Mouse (Mus musculus) small intestine, adult 2 months (tissue): ENCODE results near the gene Cpeb2. TPM values are rescaled to one million over a fixed set of nuclear protein-coding genes. Genes with fewer than 3 reads are reported as not detected.

Experiments
- H3K27ac ChIP-seq: fragments of 200-500 bp; 2 replicates; pipeline ENCODE4 v1.5.1; 2012; ENCODE audit warnings: low read depth, low read length, control low read depth, inconsistent platforms; ENCODE audit not compliant: insufficient read depth
- H3K27me3 ChIP-seq: fragments of 200-500 bp; 2 replicates; pipeline ENCODE4 v1.6.1; 2012; ENCODE audit warnings: mild to moderate bottlenecking, moderate library complexity, low read length, inconsistent platforms; ENCODE audit not compliant: control insufficient read depth, insufficient read depth
- H3K36me3 ChIP-seq: fragments of 200-500 bp; 2 replicates; pipeline ENCODE4 v1.6.1; 2012; ENCODE audit warnings: mild to moderate bottlenecking, low read length, control low read depth, inconsistent platforms; ENCODE audit not compliant: control insufficient read depth, insufficient read depth
- H3K4me1 ChIP-seq: fragments of 200-500 bp; 2 replicates; pipeline ENCODE4 v1.6.1; 2012; ENCODE audit warnings: low read length, inconsistent platforms, mixed read lengths; ENCODE audit not compliant: control insufficient read depth, insufficient read depth, insufficient read length
- H3K4me3 ChIP-seq: fragments of 200-500 bp; 2 replicates; pipeline ENCODE4 v1.5.1; 2012; ENCODE audit warnings: low read depth, mild to moderate bottlenecking, control low read depth, inconsistent platforms, low read length, moderate library complexity
- CTCF ChIP-seq: fragments of 200-500 bp; IDR thresholded peaks from 2 replicates; pipeline ENCODE4 v1.5.1; 2012; ENCODE audit warnings: low read depth, mild to moderate bottlenecking, control low read depth, inconsistent platforms, low read length, moderate library complexity, mixed read lengths; ENCODE audit not compliant: insufficient replicate concordance, insufficient read length; ENCODE audit errors: extremely low read depth
- POLR2A ChIP-seq: fragments of 200-500 bp; IDR thresholded peaks from 2 replicates; pipeline ENCODE4 v1.6.1; 2012; ENCODE audit warnings: low read depth, mild to moderate bottlenecking, control low read depth, inconsistent platforms, low read length, moderate library complexity
- WGBS: fragments of 180-500 bp; shearing (Covaris S2); methylation state at CpG from one replicate; pipeline ENCODE4 v1.1.7; 2018; 5-methylcytosine and 5-hydroxymethylcytosine counted together
- polyA plus RNA-seq: library from polyadenylated mRNA; depleted of rRNA; stranded (reverse); fragments of >200 nt; gene quantifications from 2 replicates; pipeline ENCODE4 v1.2.3, GENCODE M21; 2012

The Cpeb2 gene
- polyA plus RNA-seq, 1 experiment: 54.3 TPM

DNA sequence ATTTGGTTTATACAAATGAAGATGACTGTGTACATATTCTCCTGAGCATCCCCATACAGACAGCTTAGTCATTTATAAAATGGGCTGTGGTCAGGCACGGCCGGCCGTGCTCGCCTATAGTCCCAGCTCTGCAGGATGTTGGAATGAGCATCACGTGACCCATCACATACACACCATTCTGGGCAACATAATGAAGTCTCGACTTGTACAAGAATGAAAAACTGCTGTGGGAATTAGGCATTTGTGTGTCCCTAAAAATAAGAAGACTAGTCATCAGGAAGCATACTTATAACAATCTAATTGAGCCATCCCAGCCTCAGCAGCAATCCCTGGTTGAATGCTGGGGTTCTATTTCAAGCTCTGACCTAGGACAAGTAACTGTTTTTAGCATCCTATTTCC lies 28.8 kb downstream of the Cpeb2 start:
- H3K4me1 ChIP-seq: no peaks in the 10 kb centered on the region
- H3K27me3 ChIP-seq: no peaks in the 10 kb centered on the region
- TF ChIP-seq POLR2A (no peak), CTCF (no peak)
- H3K27ac ChIP-seq: no peak overlapping the region
- H3K4me3 ChIP-seq: no peak overlapping the region
- H3K36me3 ChIP-seq: peaks cover 12% of the 10 kb centered on the region
- WGBS: 82% methylated on average over 6 of the region's 6 CpGs

DNA sequence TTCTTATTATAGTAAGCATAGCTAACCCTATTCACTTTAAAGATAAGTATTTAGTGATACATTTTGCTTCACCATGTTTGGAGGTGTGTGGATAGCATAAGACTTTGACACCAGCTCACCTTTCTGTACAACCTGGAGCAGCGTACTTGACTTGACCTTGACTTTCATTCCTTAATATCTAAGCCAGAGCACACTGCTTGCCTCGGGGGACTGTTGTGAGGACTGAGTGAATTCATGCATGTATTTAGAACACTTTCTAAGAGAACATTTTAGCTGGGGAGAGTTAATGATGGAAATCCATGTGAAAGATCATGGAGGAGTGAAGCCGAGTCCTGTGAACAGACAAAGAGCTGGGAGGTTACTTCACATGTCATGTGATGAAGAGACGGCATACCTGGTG lies 31.0 kb downstream of the Cpeb2 start:
- TF ChIP-seq CTCF: no peak
- no peak for TF ChIP-seq POLR2A
- H3K4me3 ChIP-seq: no peak overlapping the region
- 86% methylated on average over 4 of the region's 4 CpGs for WGBS
- H3K36me3 ChIP-seq: peaks cover 12% of the 10 kb centered on the region
- H3K27me3 ChIP-seq: no peaks in the 10 kb centered on the region
- no peaks in the 10 kb centered on the region for H3K4me1 ChIP-seq
- no peak overlapping the region for H3K27ac ChIP-seq

DNA sequence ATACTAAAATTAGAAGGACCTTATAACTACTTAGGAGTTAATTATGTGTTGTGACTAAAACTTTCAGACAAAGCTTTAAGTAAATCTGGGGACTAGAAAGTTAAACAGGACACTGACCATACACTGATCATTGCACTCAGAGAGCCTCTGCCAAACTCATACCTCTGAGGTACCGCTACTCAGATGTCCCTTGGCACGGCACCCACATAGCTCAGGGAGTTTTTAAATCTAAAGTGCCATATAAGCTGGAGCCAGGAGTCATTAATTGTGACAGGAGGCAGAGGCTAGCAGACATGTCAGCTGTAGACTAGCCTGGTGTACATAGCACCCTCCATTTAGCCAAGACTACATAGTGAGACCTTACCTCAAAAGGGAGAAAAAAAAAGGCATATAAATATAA lies 31.7 kb downstream of the Cpeb2 start:
- peaks cover 14% of the 10 kb centered on the region for H3K36me3 ChIP-seq
- 91% methylated on average over 2 of the region's 2 CpGs for WGBS
- H3K4me1 ChIP-seq: no peaks in the 10 kb centered on the region
- no peak for TF ChIP-seq CTCF
- TF ChIP-seq POLR2A: no peak
- no peak overlapping the region for H3K27ac ChIP-seq
- no peaks in the 10 kb centered on the region for H3K27me3 ChIP-seq
- H3K4me3 ChIP-seq: no peak overlapping the region

DNA sequence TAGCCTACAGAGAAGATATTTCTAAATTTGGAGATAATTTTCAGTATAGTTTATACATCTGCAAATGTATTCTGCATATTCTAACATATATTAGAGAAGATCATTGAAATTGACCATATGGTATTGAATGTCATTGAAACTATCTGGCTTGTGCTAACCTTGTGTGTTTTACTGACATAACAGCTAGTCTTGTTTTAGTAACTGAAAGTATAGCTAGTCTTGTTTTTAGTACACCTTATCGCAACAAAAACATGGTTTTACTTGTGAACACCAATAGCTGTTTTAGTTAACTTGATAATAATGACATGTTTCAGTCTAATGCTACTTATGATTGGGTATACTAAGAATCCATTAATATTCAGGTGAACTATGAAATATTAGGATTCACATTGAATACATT lies 45.0 kb downstream of the Cpeb2 start:
- Histone ChIP-seq H3K27ac (no peak overlapping the region), H3K4me1 (peaks cover 3% of the 10 kb centered on the region; the same call in 1 of the 2 replicates), H3K36me3 (peaks cover 14% of the 10 kb centered on the region), H3K4me3 (no peak overlapping the region), H3K27me3 (no peaks in the 10 kb centered on the region)
- WGBS: 97% methylated on average over 1 of the region's 1 CpGs
- TF ChIP-seq CTCF (no peak), POLR2A (no peak)

DNA sequence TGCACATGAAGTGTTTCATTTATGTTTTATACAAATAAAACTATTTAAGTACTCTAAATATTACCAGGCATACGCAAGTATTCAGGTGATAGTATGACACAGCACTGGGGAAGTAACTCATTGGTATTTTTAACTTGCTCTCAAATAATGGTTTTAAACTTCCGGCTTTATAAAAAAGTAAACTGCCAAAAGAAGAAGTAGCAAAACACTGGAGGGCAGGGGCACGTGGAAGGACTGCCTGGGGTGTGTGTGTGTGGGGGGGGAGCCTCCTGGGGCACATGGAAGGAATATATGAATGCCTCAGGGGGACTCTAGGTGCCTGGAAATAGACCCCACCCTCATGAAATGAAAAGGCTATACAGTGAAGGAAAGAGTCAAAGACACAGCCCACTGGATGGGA lies 46.8 kb downstream of the Cpeb2 start:
- 76% methylated on average over 3 of the region's 3 CpGs for WGBS
- Histone ChIP-seq H3K36me3 (peaks cover 24% of the 10 kb centered on the region), H3K4me1 (no peaks in the 10 kb centered on the region; the same call in 1 of the 2 replicates), H3K4me3 (no peak overlapping the region), H3K27ac (no peak overlapping the region), H3K27me3 (no peaks in the 10 kb centered on the region)
- no peak for TF ChIP-seq CTCF
- no peak for TF ChIP-seq POLR2A

DNA sequence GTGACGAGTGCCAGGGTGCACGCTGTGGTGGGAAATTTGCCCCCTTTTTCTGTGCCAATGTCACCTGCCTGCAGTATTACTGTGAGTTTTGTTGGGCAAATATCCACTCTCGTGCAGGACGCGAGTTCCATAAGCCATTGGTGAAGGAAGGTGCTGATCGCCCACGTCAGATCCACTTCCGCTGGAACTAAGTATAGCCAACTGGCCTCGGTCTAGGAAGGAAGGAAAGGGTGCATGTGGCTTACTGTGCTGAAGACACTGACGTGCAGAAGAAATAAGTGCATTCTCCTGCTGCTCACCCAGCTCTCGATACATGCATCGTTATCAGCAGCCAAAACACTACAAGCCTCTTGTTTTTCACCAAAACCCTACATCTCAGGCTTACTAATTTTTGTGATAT lies 52.8 kb downstream of the Cpeb2 start:
- TF ChIP-seq POLR2A: no peak
- TF ChIP-seq CTCF: no peak
- WGBS: 89% methylated on average over 12 of the region's 12 CpGs
- Histone ChIP-seq H3K36me3 (peaks cover 30% of the 10 kb centered on the region), H3K27ac (no peak overlapping the region), H3K4me1 (no peaks in the 10 kb centered on the region), H3K4me3 (no peak overlapping the region), H3K27me3 (no peaks in the 10 kb centered on the region)

DNA sequence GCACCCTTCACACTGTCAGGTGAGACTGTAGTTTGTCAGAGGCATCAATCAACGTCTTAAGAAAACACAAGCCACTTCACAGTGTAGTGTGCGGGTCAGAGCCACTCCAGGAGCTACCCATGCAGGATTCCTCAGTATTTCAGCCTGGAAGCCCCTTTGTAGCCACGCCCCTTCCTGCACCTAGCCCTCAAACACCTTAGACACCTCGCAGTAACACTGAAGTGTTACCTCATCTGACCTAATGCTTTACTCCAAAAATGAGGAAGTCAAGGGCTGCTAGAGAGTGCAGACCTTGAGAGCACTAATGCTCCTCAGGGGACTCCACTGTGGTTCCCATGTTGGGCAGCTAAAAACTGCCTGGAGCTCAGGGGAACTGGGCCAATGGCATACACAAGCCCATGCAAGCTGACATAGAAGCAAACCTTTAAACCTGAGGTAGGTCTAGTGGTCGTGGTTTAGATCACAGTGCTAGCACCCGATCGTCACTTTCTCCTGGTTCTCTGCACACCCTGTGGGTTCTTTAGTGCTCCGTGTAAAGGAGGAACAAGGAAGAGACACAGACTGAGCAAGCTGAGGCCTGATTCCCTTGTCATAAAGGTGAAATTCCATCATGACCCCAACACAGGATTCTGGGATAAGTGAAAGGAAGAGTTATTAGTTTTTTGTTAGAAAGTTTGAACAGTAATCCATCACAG lies 56.9 kb downstream of the Cpeb2 start:
- 75% methylated on average over 8 of the region's 8 CpGs for WGBS
- no peaks in the 10 kb centered on the region for H3K27me3 ChIP-seq
- no peak for TF ChIP-seq POLR2A
- H3K4me1 ChIP-seq: no peaks in the 10 kb centered on the region
- no peak overlapping the region for H3K4me3 ChIP-seq
- no peak overlapping the region for H3K27ac ChIP-seq
- peaks cover 8% of the 10 kb centered on the region for H3K36me3 ChIP-seq
